Mouse (Mus musculus) intestine, embryonic 16.5 days (tissue): Measurements from ENCODE around the gene Syce1. TPM values are rescaled to one million over a fixed set of nuclear protein-coding genes. Genes with fewer than 3 reads are reported as not detected.
"Not testable (repeated sequence)": the region's sequence is repeated elsewhere in the genome, so short reads cannot be mapped to it uniquely, and the experiment has no call there.

Source experiments
- ATAC-seq: fragments of 200-750 bp; cut with Nextera tagmentation; 2 replicates; pipeline ENCODE4 v1.8.0; 2017; ENCODE audit warnings: moderate TSS enrichment, moderate library complexity
- H3K27ac ChIP-seq: fragments of 300-500 bp; sonication (generic); 2 replicates; pipeline ENCODE4 v1.5.1; 2014; ENCODE audit warnings: mild to moderate bottlenecking, low read length
- H3K27me3 ChIP-seq: fragments of 300-500 bp; sonication (generic); replicated peaks from 2 replicates; pipeline ENCODE4 v1.6.1; 2014; ENCODE audit warnings: low read length, control low read depth, mixed read lengths; ENCODE audit not compliant: control insufficient read depth, insufficient read depth
- H3K36me3 ChIP-seq: fragments of 300-500 bp; sonication (generic); 2 replicates; pipeline ENCODE4 v1.6.1; 2014; ENCODE audit warnings: low read length, control low read depth; ENCODE audit not compliant: control insufficient read depth, insufficient read depth
- H3K4me1 ChIP-seq: fragments of 300-500 bp; sonication (generic); 2 replicates; pipeline ENCODE4 v1.6.1; 2014; ENCODE audit warnings: low read length, control low read depth, mixed read lengths; ENCODE audit not compliant: control insufficient read depth, insufficient read depth
- H3K4me2 ChIP-seq: fragments of 300-500 bp; sonication (generic); 2 replicates; pipeline ENCODE4 v1.6.1; 2014; ENCODE audit warnings: low read depth, low read length, control low read depth
- H3K4me3 ChIP-seq: fragments of 300-500 bp; sonication (generic); 2 replicates; pipeline ENCODE4 v1.5.1; 2014; ENCODE audit warnings: mild to moderate bottlenecking, low read length
- H3K9ac ChIP-seq: fragments of 300-500 bp; sonication (generic); 2 replicates; pipeline ENCODE4 v1.6.1; 2014; ENCODE audit warnings: low read depth, low read length
- H3K9me3 ChIP-seq: fragments of 300-500 bp; sonication (generic); 2 replicates; pipeline ENCODE4 v1.6.1; 2016; ENCODE audit warnings: low read length, control low read depth; ENCODE audit not compliant: control insufficient read depth
- WGBS: fragments of 180-500 bp; shearing (Covaris S2); extraction: QIAGEN DNeasy Blood & Tissue Kit; methylation state at CpG from one replicate; pipeline ENCODE4 v1.1.7; 2014; 5-methylcytosine and 5-hydroxymethylcytosine counted together
- polyA plus RNA-seq: library from polyadenylated mRNA; unstranded; fragments of >200 nt; fragmentation: Nextera tagmentation; extraction: Ambion mirVana; gene quantifications from 2 replicates; pipeline ENCODE4 v1.2.1, GENCODE M21; 2015

Gene Syce1
- polyA plus RNA-seq, 1 experiment from 2014 or later, result 0.38 TPM

GRCm38 (mm10) chr7:140793541-140793940 is 5.9 kb upstream of the Syce1 start:
- Histone ChIP-seq H3K27ac (no peak overlapping the region), H3K4me2 (no peak overlapping the region), H3K9me3 (no peaks in the 10 kb centered on the region), H3K4me1 (no peaks in the 10 kb centered on the region), H3K27me3 (no peaks in the 10 kb centered on the region), H3K36me3 (no peaks in the 10 kb centered on the region), H3K4me3 (no peak overlapping the region), H3K9ac (no peak overlapping the region)
- no peak for ATAC-seq
- WGBS, result 53% methylated on average over 4 of the region's 4 CpGs

GRCm38 (mm10) chr7:140788053-140788435 is 392 bp upstream of the Syce1 start:
- Histone ChIP-seq H3K9me3 (no peaks in the 10 kb centered on the region), H3K27ac (no peak overlapping the region), H3K4me1 (no peaks in the 10 kb centered on the region), H3K27me3 (no peaks in the 10 kb centered on the region), H3K9ac (no peak overlapping the region), H3K4me2 (no peak overlapping the region), H3K4me3 (no peak overlapping the region), H3K36me3 (no peaks in the 10 kb centered on the region)
- 84% methylated on average over 7 of the region's 7 CpGs for whole genome bisulfite sequencing
- ATAC-seq, result no peak

GRCm38 (mm10) chr7:140780548-140780947 is 7.1 kb downstream of the Syce1 start:
- Histone ChIP-seq H3K27me3 (no peaks in the 10 kb centered on the region), H3K4me3 (no peak overlapping the region), H3K27ac (no peak overlapping the region), H3K4me2 (no peak overlapping the region), H3K9ac (no peak overlapping the region), H3K36me3 (no peaks in the 10 kb centered on the region), H3K4me1 (no peaks in the 10 kb centered on the region), H3K9me3 (no peaks in the 10 kb centered on the region)
- ATAC-seq, result no peak
- WGBS, result 78% methylated on average over 4 of the region's 4 CpGs

GRCm38 (mm10) chr7:140765888-140766739 is 21.5 kb downstream of the Syce1 start:
- H3K4me3 ChIP-seq, result no peak overlapping the region
- H3K4me1 ChIP-seq, result no peaks in the 10 kb centered on the region
- no peaks in the 10 kb centered on the region for H3K36me3 ChIP-seq
- no peaks in the 10 kb centered on the region for H3K9me3 ChIP-seq
- no peaks in the 10 kb centered on the region for H3K27me3 ChIP-seq
- 75% methylated on average over 12 of the region's 12 CpGs for WGBS
- no peak overlapping the region for H3K27ac ChIP-seq
- ATAC-seq, result no peak
- H3K4me2 ChIP-seq, result no peak overlapping the region
- H3K9ac ChIP-seq, result no peak overlapping the region

- not testable (repeated sequence) for H3K9ac ChIP-seq, H3K4me2 ChIP-seq, H3K4me3 ChIP-seq, H3K27ac ChIP-seq, H3K4me1 ChIP-seq, ATAC-seq, H3K27me3 ChIP-seq, H3K9me3 ChIP-seq, H3K36me3 ChIP-seq
- WGBS, result 63% methylated on average over 1 of the region's 1 CpGs
Measured at GRCm38 (mm10) chr7:140765391-140765790, 22.3 kb downstream of the Syce1 start.

- no peak within 1 kb of the TSS for H3K27ac ChIP-seq
- no peaks in the 10 kb centered on the region for H3K9me3 ChIP-seq
- no peaks in the 10 kb centered on the region for H3K36me3 ChIP-seq
- no peak for ATAC-seq
- H3K4me2 ChIP-seq, result no peak within 1 kb of the TSS
- H3K4me3 ChIP-seq, result no peak within 1 kb of the TSS
- H3K4me1 ChIP-seq, result no peaks in the 10 kb centered on the region
- 87% methylated on average over 7 of the region's 7 CpGs for WGBS
- no peak within 1 kb of the TSS for H3K9ac ChIP-seq
- H3K27me3 ChIP-seq, result no peaks in the 10 kb centered on the region
Measured at GRCm38 (mm10) chr7:140763447-140764020, 24.1 kb downstream of the Syce1 start, which contains the start of gene Cyp2e1. Gene Cyp2e1, plus strand, starts transcription at chr7:140763739.

GRCm38 (mm10) chr7:140760647-140761046 is 27.0 kb downstream of the Syce1 start:
- Histone ChIP-seq H3K9ac (no peak overlapping the region), H3K9me3 (no peaks in the 10 kb centered on the region), H3K27ac (no peak overlapping the region), H3K4me2 (no peak overlapping the region), H3K36me3 (no peaks in the 10 kb centered on the region), H3K27me3 (no peaks in the 10 kb centered on the region), H3K4me1 (no peaks in the 10 kb centered on the region), H3K4me3 (no peak overlapping the region)
- ATAC-seq, result no peak

- no peak overlapping the region for H3K9ac ChIP-seq
- no peak overlapping the region for H3K4me3 ChIP-seq
- no peak for ATAC-seq
- H3K36me3 ChIP-seq, result no peaks in the 10 kb centered on the region
- H3K9me3 ChIP-seq, result no peaks in the 10 kb centered on the region
- 60% methylated on average over 4 of the region's 4 CpGs for WGBS
- no peaks in the 10 kb centered on the region for H3K27me3 ChIP-seq
- no peak overlapping the region for H3K4me2 ChIP-seq
- no peaks in the 10 kb centered on the region for H3K4me1 ChIP-seq
- H3K27ac ChIP-seq, result no peak overlapping the region
Measured at GRCm38 (mm10) chr7:140756151-140756854, 31.3 kb downstream of the Syce1 start.

- Histone ChIP-seq H3K4me2 (no peak overlapping the region), H3K27me3 (no peaks in the 10 kb centered on the region), H3K36me3 (no peaks in the 10 kb centered on the region), H3K9ac (no peak overlapping the region), H3K4me1 (no peaks in the 10 kb centered on the region), H3K9me3 (no peaks in the 10 kb centered on the region), H3K4me3 (no peak overlapping the region), H3K27ac (no peak overlapping the region)
- no peak for ATAC-seq
Measured at GRCm38 (mm10) chr7:140754556-140754955, 33.1 kb downstream of the Syce1 start.
